8 mouse cellular contexts compared by ENCODE assay signal in the genomic region with DNA sequence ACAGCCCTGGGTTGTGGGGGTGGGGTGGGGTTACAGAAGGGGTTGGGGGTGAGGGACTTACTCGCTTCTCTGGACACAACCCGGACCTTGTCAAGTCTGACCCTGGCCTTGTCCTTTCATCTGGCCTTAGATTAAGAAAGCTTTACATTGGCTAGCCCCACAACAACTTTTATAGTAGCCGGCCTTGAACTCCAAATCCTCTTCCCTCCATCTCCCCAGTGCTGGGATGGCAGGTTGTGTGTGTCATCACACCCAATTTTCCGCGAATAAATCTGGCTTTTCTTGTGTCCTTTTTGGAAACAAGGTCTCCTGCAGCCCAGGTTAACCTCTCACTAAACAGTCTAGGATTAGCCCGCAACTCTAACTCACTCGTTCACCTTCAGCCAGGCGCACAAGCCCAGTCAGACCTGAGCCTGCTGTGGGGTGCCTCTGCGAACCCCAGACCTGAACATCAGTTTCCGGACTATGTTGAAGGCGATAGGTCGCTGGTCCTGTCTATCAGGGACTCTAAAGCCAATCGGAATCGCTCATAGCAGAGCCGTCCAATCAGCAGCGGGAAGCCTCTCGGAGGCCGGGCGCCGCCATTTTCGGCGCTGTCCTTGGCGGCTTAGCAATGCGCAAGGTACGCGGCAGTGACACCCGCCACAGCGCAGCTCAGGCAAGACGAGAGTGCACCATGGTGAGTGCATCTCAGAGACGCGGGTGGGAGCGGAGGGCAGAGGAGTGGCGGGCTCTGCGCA. TPM values are rescaled to one million over a fixed set of nuclear protein-coding genes. Genes with fewer than 3 reads are reported as not detected.
DNase-seq lines count a peak whose midpoint lies in the region; ATAC-seq and TF ChIP-seq lines count a peak whose summit lies in the region.

TSS of gene Zfp961 (plus strand) at position 557 of the 740 bp plus-strand sequence.

- peaks cover 34% of the 10 kb centered on the region for H3K36me3 ChIP-seq in forebrain, embryonic 10.5 days (replicated peaks)
- peaks cover 7% of the 10 kb centered on the region; the same call in 1 of the 2 replicates for H3K36me3 ChIP-seq in heart, embryonic 15.5 days
- no peaks in the 10 kb centered on the region for H3K36me3 ChIP-seq in liver, embryonic 14.5 days (replicated peaks; ENCODE audit: control insufficient read depth, insufficient read depth, low read depth)
- no peaks in the 10 kb centered on the region for H3K36me3 ChIP-seq in neural tube, embryonic 11.5 days (ENCODE audit: control insufficient read depth, insufficient read depth, low read length)
- H3K36me3 ChIP-seq in stomach, postnatal 0 days (ENCODE audit: control insufficient read depth, insufficient read depth, low read length): no peaks in the 10 kb centered on the region

- peak within 1 kb of the TSS; percentile 93 for H3K27ac ChIP-seq in forebrain, embryonic 10.5 days
- peak within 1 kb of the TSS; percentile 85 for H3K27ac ChIP-seq in heart, embryonic 15.5 days
- H3K27ac ChIP-seq in liver, embryonic 14.5 days: peak within 1 kb of the TSS; percentile 68
- peak within 1 kb of the TSS; percentile 53; the same call in 1 of the 2 replicates for H3K27ac ChIP-seq in neural tube, embryonic 11.5 days (ENCODE audit: low read depth, low read length)
- H3K27ac ChIP-seq in stomach, postnatal 0 days (replicated peaks): peak within 1 kb of the TSS; percentile 82

- H3K4me2 ChIP-seq in heart, embryonic 15.5 days: peak within 1 kb of the TSS; percentile 68
- H3K4me2 ChIP-seq in liver, embryonic 14.5 days (ENCODE audit: low read depth): peak within 1 kb of the TSS; percentile 82
- peak within 1 kb of the TSS; percentile 53 for H3K4me2 ChIP-seq in neural tube, embryonic 11.5 days (ENCODE audit: low read depth)
- peak within 1 kb of the TSS; percentile 69 for H3K4me2 ChIP-seq in stomach, postnatal 0 days (replicated peaks; ENCODE audit: low read depth)

- peaks cover 18% of the 10 kb centered on the region for H3K4me1 ChIP-seq in forebrain, embryonic 10.5 days
- H3K4me1 ChIP-seq in heart, embryonic 15.5 days (replicated peaks): peaks cover 10% of the 10 kb centered on the region
- peaks cover 8 to 13% of the 10 kb centered on the region in 2 experiments for H3K4me1 ChIP-seq in liver, embryonic 14.5 days (replicated peaks; ENCODE audit: control insufficient read depth in 2 of 2, insufficient read depth in 2 of 2, low read length in 1 of 2)
- peaks cover 4% of the 10 kb centered on the region; the same call in 1 of the 2 replicates for H3K4me1 ChIP-seq in neural tube, embryonic 11.5 days (ENCODE audit: control insufficient read depth, insufficient read depth, low read length)
- 0 out of 2 replicates have a peak, but pooled peaks cover 3% of the 10 kb centered on the region for H3K4me1 ChIP-seq in stomach, postnatal 0 days (replicated peaks; ENCODE audit: control insufficient read depth, insufficient read depth)

- peak; percentile 100 for ATAC-seq in heart, embryonic 15.5 days (replicated peaks; ENCODE audit: insufficient number of reproducible peaks, insufficient read depth, low FRiP score, low read depth)
- ATAC-seq in liver, embryonic 14.5 days (ENCODE audit: insufficient read depth): peak; percentile 100
- ATAC-seq in neural tube, embryonic 11.5 days (ENCODE audit: insufficient read depth, low FRiP score, low TSS enrichment): peak; percentile 100
- ATAC-seq in stomach, postnatal 0 days (ENCODE audit: low FRiP score, low TSS enrichment): peak; percentile 100

- H3K9me3 ChIP-seq in forebrain, embryonic 10.5 days: peaks cover 26% of the 10 kb centered on the region
- H3K9me3 ChIP-seq in heart, embryonic 15.5 days (replicated peaks): no peaks in the 10 kb centered on the region; the same call in 1 of the 2 replicates
- no peaks in the 10 kb centered on the region for H3K9me3 ChIP-seq in liver, embryonic 14.5 days (ENCODE audit: control insufficient read depth, low read length)
- H3K9me3 ChIP-seq in neural tube, embryonic 11.5 days (ENCODE audit: control insufficient read depth, low read length): no peaks in the 10 kb centered on the region
- no peaks in the 10 kb centered on the region for H3K9me3 ChIP-seq in stomach, postnatal 0 days (ENCODE audit: control insufficient read depth, low read length)

- TF ChIP-seq CTCF in liver, embryonic 14.5 days (IDR thresholded peaks at IDR 0.05; ENCODE audit: low read depth): no peak
- no peak for TF ChIP-seq CTCF in stomach, postnatal 0 days (IDR thresholded peaks at IDR 0.05; ENCODE audit: low read depth)

- TF ChIP-seq EP300 in liver, embryonic 14.5 days (IDR thresholded peaks at IDR 0.05; ENCODE audit: low read depth): 0 out of 2 replicates have a peak, but pooled peaks have one; percentile 14
- TF ChIP-seq EP300 in stomach, postnatal 0 days (optimal IDR thresholded peaks at IDR 0.05): peak; percentile 57

- H3K27me3 ChIP-seq in forebrain, embryonic 10.5 days (ENCODE audit: poor library complexity, severe bottlenecking): no peaks in the 10 kb centered on the region
- H3K27me3 ChIP-seq in heart, embryonic 15.5 days: 0 out of 2 replicates have a peak, but pooled peaks cover 3% of the 10 kb centered on the region
- no peaks in the 10 kb centered on the region for H3K27me3 ChIP-seq in liver, embryonic 14.5 days (ENCODE audit: control insufficient read depth, insufficient read depth, low read length)
- no peaks in the 10 kb centered on the region for H3K27me3 ChIP-seq in neural tube, embryonic 11.5 days (ENCODE audit: control insufficient read depth, insufficient read depth, low read length)
- no peaks in the 10 kb centered on the region for H3K27me3 ChIP-seq in stomach, postnatal 0 days (ENCODE audit: control insufficient read depth, insufficient read depth, low read length)

- peak within 1 kb of the TSS; percentile 73 for H3K9ac ChIP-seq in heart, embryonic 15.5 days
- H3K9ac ChIP-seq in liver, embryonic 14.5 days (replicated peaks): peak within 1 kb of the TSS; percentile 75
- peak within 1 kb of the TSS; percentile 86 for H3K9ac ChIP-seq in neural tube, embryonic 11.5 days (ENCODE audit: low read length)
- H3K9ac ChIP-seq in stomach, postnatal 0 days (ENCODE audit: low read length): peak within 1 kb of the TSS; percentile 77

- DNase-seq in CD8-positive naive resting alpha-beta T cell, adult 2 months (ENCODE audit: low read depth in 2 of 2, low spot score in 2 of 2): peak; percentile 94 to 97
- peak; percentile 97 for DNase-seq in c-Kit-positive CD71-negative TER-119-negative erythroid progenitor cells, embryonic 14.5 days (ENCODE audit: low read depth)
- DNase-seq in forebrain, embryonic 10.5 days (ENCODE audit: extremely low spot score, low spot score): peak; percentile 93
- peak; percentile 100 for DNase-seq in kidney, postnatal 25 days
- DNase-seq in liver, embryonic 14.5 days (ENCODE audit: low read depth in 3 of 3, low spot score in 3 of 3): peak; percentile 98 to 99 (median 99)
- DNase-seq in neural tube, embryonic 11.5 days (ENCODE audit: low spot score): peak; percentile 96
- peak; percentile 95 for DNase-seq in stomach, postnatal 0 days (ENCODE audit: low spot score)

- WGBS in forebrain, embryonic 10.5 days: 3% methylated on average over 34 of the region's 34 CpGs
- 3% methylated on average over 34 of the region's 34 CpGs for WGBS in heart, embryonic 15.5 days
- 3% methylated on average over 34 of the region's 34 CpGs for WGBS in liver, embryonic 14.5 days (ENCODE audit: insufficient replicate concordance)
- WGBS in neural tube, embryonic 11.5 days: 4% methylated on average over 34 of the region's 34 CpGs
- 2% methylated on average over 34 of the region's 34 CpGs for WGBS in stomach, postnatal 0 days

- H3K4me3 ChIP-seq in forebrain, embryonic 10.5 days: peak within 1 kb of the TSS; percentile 80
- peak within 1 kb of the TSS; percentile 78 for H3K4me3 ChIP-seq in heart, embryonic 15.5 days
- H3K4me3 ChIP-seq in liver, embryonic 14.5 days (ENCODE audit: insufficient read depth in 1 of 2, low read depth in 2 of 2, low read length in 2 of 2): peak within 1 kb of the TSS; percentile 80 to 82
- H3K4me3 ChIP-seq in neural tube, embryonic 11.5 days (ENCODE audit: low read depth, low read length): peak within 1 kb of the TSS; percentile 66
- peak within 1 kb of the TSS; percentile 75 for H3K4me3 ChIP-seq in stomach, postnatal 0 days (ENCODE audit: low read depth, low read length)

RNA-seq across cellular contexts. Expression of gene Zfp961, which starts in this region (rescaled TPM):
- polyA plus RNA-seq in forebrain, embryonic 10.5 days (2016; fragmentation: Nextera tagmentation; extraction: Ambion mirVana): 27.8 and 28.8 TPM in 2 replicates
- 9.6 and 12.6 TPM in 2 replicates for polyA plus RNA-seq in heart, embryonic 15.5 days (2015; fragmentation: Nextera tagmentation; extraction: Ambion mirVana)
- polyA plus RNA-seq in liver, embryonic 14.5 days (2012; rRNA removed): 6.3 and 8.4 TPM in 2 replicates
- 9.2 and 11.5 TPM in 2 replicates for polyA plus RNA-seq in liver, embryonic 14.5 days (2014; fragmentation: Nextera tagmentation; extraction: Ambion mirVana)
- 22.9 and 23.9 TPM in 2 replicates for polyA plus RNA-seq in neural tube, embryonic 11.5 days (2014; fragmentation: Nextera tagmentation; extraction: Ambion mirVana)
- 11.2 and 11.8 TPM in 2 replicates for polyA plus RNA-seq in stomach, postnatal 0 days (2015; fragmentation: Nextera tagmentation; extraction: Ambion mirVana)

Comparison
In these comparisons a context has a peak if more than half of its experiments do, and no peak if none do; other contexts are left out.
1. Peak in every context shown above with its lines: DNase-seq, ATAC-seq, H3K4me3 ChIP-seq and H3K27ac ChIP-seq.